Mouse (Mus musculus): ENCODE results near the gene Entpd8.
A peak's percentile ranks its signal among the peaks of the same experiment; 100 is the strongest.

The Entpd8 gene

GRCm38 (mm10) chr2:25095109-25095850 is 15.2 kb downstream of the Entpd8 start, which contains the start of gene Noxa1:
Gene Noxa1 (minus strand): TSS chr2:25095149.
- no peak for DNase-seq (ENCODE audit: low read depth, low spot score)

- no peak for DNase-seq (ENCODE audit: low read depth, low spot score)
Measured at GRCm38 (mm10) chr2:25098005-25098615, 18.0 kb downstream of the Entpd8 start.

- peak; percentile 9 for DNase-seq (ENCODE audit: low read depth, low spot score)
Measured at GRCm38 (mm10) chr2:25098956-25099355, 18.9 kb downstream of the Entpd8 start.

- DNase-seq (ENCODE audit: low read depth, low spot score) = no peak
Measured at GRCm38 (mm10) chr2:25099703-25100102, 19.6 kb downstream of the Entpd8 start.

- DNase-seq (ENCODE audit: low read depth, low spot score) = no peak
Measured at GRCm38 (mm10) chr2:25104122-25104521, 24.0 kb downstream of the Entpd8 start.

- DNase-seq (ENCODE audit: low read depth, low spot score) = no peak
Measured at GRCm38 (mm10) chr2:25106045-25106444, 25.9 kb downstream of the Entpd8 start.

GRCm38 (mm10) chr2:25109487-25109886 is 29.4 kb downstream of the Entpd8 start:
- no peak for DNase-seq (ENCODE audit: low read depth, low spot score)

GRCm38 (mm10) chr2:25110505-25111183 is 30.5 kb downstream of the Entpd8 start:
- DNase-seq (ENCODE audit: low read depth, low spot score) = no peak

GRCm38 (mm10) chr2:25111184-25111791 is 31.2 kb downstream of the Entpd8 start:
- DNase-seq (ENCODE audit: low read depth, low spot score) = no peak

- no peak for DNase-seq (ENCODE audit: low read depth, low spot score)
Measured at GRCm38 (mm10) chr2:25114308-25114707, 34.2 kb downstream of the Entpd8 start.

- peak; percentile 11 for DNase-seq (ENCODE audit: low read depth, low spot score)
Measured at GRCm38 (mm10) chr2:25115442-25115841, 35.3 kb downstream of the Entpd8 start.

GRCm38 (mm10) chr2:25120963-25121362 is 40.9 kb downstream of the Entpd8 start:
- no peak for DNase-seq (ENCODE audit: low read depth, low spot score)

GRCm38 (mm10) chr2:25122666-25123065 is 42.6 kb downstream of the Entpd8 start:
- no peak for DNase-seq (ENCODE audit: low read depth, low spot score)

GRCm38 (mm10) chr2:25123527-25123926 is 43.4 kb downstream of the Entpd8 start:
- DNase-seq (ENCODE audit: low read depth, low spot score) = no peak

- DNase-seq (ENCODE audit: low read depth, low spot score) = no peak
Measured at GRCm38 (mm10) chr2:25124411-25124810, 44.3 kb downstream of the Entpd8 start.

- no peak for DNase-seq (ENCODE audit: low read depth, low spot score)
Measured at GRCm38 (mm10) chr2:25125146-25125545, 45.0 kb downstream of the Entpd8 start.

GRCm38 (mm10) chr2:25126011-25127010 is 46.2 kb downstream of the Entpd8 start:
- no peak for DNase-seq (ENCODE audit: low read depth, low spot score)

GRCm38 (mm10) chr2:25127206-25127605 is 47.1 kb downstream of the Entpd8 start:
- DNase-seq (ENCODE audit: low read depth, low spot score) = no peak

- DNase-seq (ENCODE audit: low read depth, low spot score) = no peak
Measured at GRCm38 (mm10) chr2:25128072-25128471, 48.0 kb downstream of the Entpd8 start.

GRCm38 (mm10) chr2:25131601-25132000 is 51.5 kb downstream of the Entpd8 start:
- no peak for DNase-seq (ENCODE audit: low read depth, low spot score)

Data from retina, adult 2 months (tissue).